Mouse (Mus musculus): ENCODE measurements at regions not wholly inside any gene's neighbourhood (a gene's known extent, or its start where the extent isn't known, plus 50 kb on each side); places are given as distances from the start of the nearest gene placed in this dataset.
A peak's percentile ranks its signal among the peaks of the same experiment; 100 is the strongest.
"Not testable (repeated sequence)": the region's sequence is repeated elsewhere in the genome, so short reads cannot be mapped to it uniquely, and the experiment has no call there.

DNA sequence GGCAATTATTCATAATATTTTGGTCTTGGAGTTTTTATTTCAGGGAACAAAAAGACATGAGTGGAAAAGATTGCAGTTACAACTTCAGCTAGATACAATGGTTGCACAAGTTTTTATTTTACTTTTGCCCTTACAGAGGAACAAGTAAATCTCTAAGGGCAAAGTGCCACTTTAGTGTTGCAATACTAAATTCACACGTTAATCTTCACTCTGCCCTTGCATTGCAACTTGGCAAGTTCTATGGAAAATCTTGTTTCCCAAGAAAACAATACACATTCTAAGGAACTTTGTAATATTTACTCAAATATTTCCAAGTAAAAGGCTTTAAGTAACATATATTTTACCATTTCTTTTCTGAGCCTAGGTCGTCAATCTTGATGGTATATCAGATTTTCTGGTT, 85.9 kb downstream of the Chil6 start:
- no peak for ATAC-seq (ENCODE audit: insufficient read depth, low FRiP score, low TSS enrichment)

DNA sequence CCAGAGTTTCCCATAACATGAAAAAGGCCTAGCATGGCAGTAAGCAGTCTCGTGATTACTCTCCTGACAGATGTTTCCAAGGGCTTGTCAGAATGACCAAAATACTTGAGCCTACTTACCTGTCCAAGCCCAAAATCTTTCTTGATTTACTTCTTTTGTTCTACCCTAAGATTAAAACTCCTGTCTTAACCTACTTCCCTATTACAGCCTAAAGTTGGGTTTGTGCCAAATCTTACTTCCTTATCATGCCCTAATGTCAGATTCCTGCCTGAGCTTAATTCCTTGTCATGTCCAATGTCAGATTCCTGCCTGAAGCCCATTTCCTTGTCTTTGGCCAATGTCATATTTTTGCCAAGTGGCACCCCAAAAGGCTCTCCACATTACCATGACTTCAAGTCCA, 89.0 kb downstream of the Chil6 start:
- ATAC-seq (ENCODE audit: insufficient read depth, low FRiP score, low TSS enrichment): no peak
- Histone ChIP-seq H3K4me3 (ENCODE audit: low read depth, low read length) (no peak overlapping the region), H3K9me3 (ENCODE audit: control insufficient read depth, low read length) (no peaks in the 10 kb centered on the region), H3K27ac (ENCODE audit: low read depth, low read length) (no peak overlapping the region), H3K4me2 (ENCODE audit: low read depth) (no peak overlapping the region), H3K27me3 (ENCODE audit: control insufficient read depth, insufficient read depth, low read length) (no peaks in the 10 kb centered on the region), H3K9ac (ENCODE audit: low read length) (no peak overlapping the region), H3K4me1 (ENCODE audit: control insufficient read depth, insufficient read depth, low read length) (no peaks in the 10 kb centered on the region), H3K36me3 (ENCODE audit: control insufficient read depth, insufficient read depth, low read length) (no peaks in the 10 kb centered on the region)
- 84% methylated on average over 1 of the region's 1 CpGs for WGBS
- no peak for DNase-seq (ENCODE audit: low spot score)

More for the DNA sequence above, 85.9 kb downstream of the Chil6 start:
- H3K27ac ChIP-seq (ENCODE audit: low read depth, low read length): no peak overlapping the region
- WGBS: 75% methylated on average over 2 of the region's 2 CpGs
- H3K9me3 ChIP-seq (ENCODE audit: control insufficient read depth, low read length): no peaks in the 10 kb centered on the region
- no peak for DNase-seq (ENCODE audit: low spot score)
- H3K36me3 ChIP-seq (ENCODE audit: control insufficient read depth, insufficient read depth, low read length): no peaks in the 10 kb centered on the region
- H3K4me3 ChIP-seq (ENCODE audit: low read depth, low read length): no peak overlapping the region
- H3K4me1 ChIP-seq (ENCODE audit: control insufficient read depth, insufficient read depth, low read length): no peaks in the 10 kb centered on the region
- H3K9ac ChIP-seq (ENCODE audit: low read length): no peak overlapping the region
- H3K27me3 ChIP-seq (ENCODE audit: control insufficient read depth, insufficient read depth, low read length): no peaks in the 10 kb centered on the region
- H3K4me2 ChIP-seq (ENCODE audit: low read depth): no peak overlapping the region

DNA sequence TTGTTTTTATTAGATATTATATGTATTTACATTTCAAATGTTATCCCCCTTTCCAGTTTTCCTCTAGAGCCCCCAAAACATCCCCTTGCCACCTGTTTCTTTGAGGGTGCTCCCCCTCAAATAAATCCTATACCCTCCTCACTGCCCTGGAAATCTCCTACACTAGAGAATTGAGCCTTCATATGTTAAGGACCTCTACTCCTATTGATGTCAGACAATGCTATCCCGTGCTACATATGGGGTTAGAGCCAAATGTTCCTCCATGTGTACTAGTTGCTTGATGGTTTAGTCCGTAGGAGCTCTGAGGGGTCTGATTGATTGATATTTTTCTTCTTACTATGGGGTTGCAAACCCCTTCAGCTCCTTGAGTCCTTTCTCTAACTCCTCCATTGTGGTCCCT, 73.6 kb upstream of the Chil4 start:
- Histone ChIP-seq H3K27me3 (ENCODE audit: control insufficient read depth, insufficient read depth, low read length) (no peaks in the 10 kb centered on the region), H3K9ac (ENCODE audit: low read length) (no peak overlapping the region), H3K4me2 (ENCODE audit: low read depth) (no peak overlapping the region), H3K36me3 (ENCODE audit: control insufficient read depth, insufficient read depth, low read length) (no peaks in the 10 kb centered on the region), H3K4me3 (ENCODE audit: low read depth, low read length) (no peak overlapping the region), H3K4me1 (ENCODE audit: control insufficient read depth, insufficient read depth, low read length) (no peaks in the 10 kb centered on the region), H3K9me3 (ENCODE audit: control insufficient read depth, low read length) (no peaks in the 10 kb centered on the region), H3K27ac (ENCODE audit: low read depth, low read length) (no peak overlapping the region)
- 75% methylated on average over 2 of the region's 2 CpGs for WGBS
- DNase-seq (ENCODE audit: low spot score) (no peak), ATAC-seq (ENCODE audit: insufficient read depth, low FRiP score, low TSS enrichment) (no peak)

DNA sequence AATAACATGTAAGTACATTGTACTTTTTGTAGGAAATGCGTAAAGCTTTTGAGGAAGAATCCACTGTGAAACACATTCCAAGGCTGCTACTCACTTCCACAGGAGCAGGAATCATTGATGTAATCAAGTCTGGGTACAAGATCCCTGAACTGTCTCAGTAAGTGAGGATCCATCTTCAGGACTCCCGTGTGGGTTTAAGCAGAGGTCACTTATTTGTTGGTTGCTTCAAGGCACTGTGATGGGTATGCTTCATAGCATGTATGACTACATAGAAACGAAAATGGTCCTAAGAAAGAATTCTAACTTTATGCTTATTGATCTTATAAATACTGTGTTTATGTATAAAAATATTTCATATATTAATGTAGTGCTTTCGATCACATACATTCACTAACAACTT, 72.6 kb upstream of the Chil4 start:
- DNase-seq (ENCODE audit: low spot score): no peak

DNA sequence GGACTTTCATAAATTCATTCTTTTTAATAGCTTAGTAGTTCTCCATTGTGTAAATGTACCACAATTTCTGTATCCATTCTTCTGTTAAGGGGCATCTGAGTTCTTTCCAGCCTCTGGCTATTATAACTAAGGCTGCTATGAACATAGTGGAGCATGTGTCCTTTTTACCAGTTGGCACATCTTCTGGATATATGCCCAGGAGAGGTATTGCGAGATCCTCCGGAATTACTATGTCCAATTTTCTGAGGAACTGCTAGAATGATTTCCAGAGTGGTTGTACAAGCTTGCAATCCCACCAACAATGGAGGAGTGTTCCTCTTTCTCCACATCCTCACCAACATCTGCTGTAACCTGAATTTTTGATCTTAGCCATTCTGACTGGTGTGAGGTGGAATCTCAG, 59.3 kb upstream of the Chil4 start:
- H3K27me3 ChIP-seq (ENCODE audit: control insufficient read depth, insufficient read depth, low read length); ATAC-seq (ENCODE audit: insufficient read depth, low FRiP score, low TSS enrichment); H3K4me2 ChIP-seq (ENCODE audit: low read depth); DNase-seq (ENCODE audit: low spot score); H3K4me3 ChIP-seq (ENCODE audit: low read depth, low read length); H3K9ac ChIP-seq (ENCODE audit: low read length); H3K36me3 ChIP-seq (ENCODE audit: control insufficient read depth, insufficient read depth, low read length); H3K9me3 ChIP-seq (ENCODE audit: control insufficient read depth, low read length); H3K4me1 ChIP-seq (ENCODE audit: control insufficient read depth, insufficient read depth, low read length); H3K27ac ChIP-seq (ENCODE audit: low read depth, low read length): not testable (repeated sequence)
- WGBS: 87% methylated on average over 2 of the region's 2 CpGs

More for the DNA sequence above, 72.6 kb upstream of the Chil4 start:
- WGBS: 86% methylated on average over 4 of the region's 4 CpGs
- H3K9ac ChIP-seq (ENCODE audit: low read length): no peak overlapping the region
- H3K4me3 ChIP-seq (ENCODE audit: low read depth, low read length): no peak overlapping the region
- no peaks in the 10 kb centered on the region for H3K9me3 ChIP-seq (ENCODE audit: control insufficient read depth, low read length)
- no peaks in the 10 kb centered on the region for H3K27me3 ChIP-seq (ENCODE audit: control insufficient read depth, insufficient read depth, low read length)
- peak; percentile 29; the same call in 1 of the 2 replicates for ATAC-seq (ENCODE audit: insufficient read depth, low FRiP score, low TSS enrichment)
- H3K36me3 ChIP-seq (ENCODE audit: control insufficient read depth, insufficient read depth, low read length): no peaks in the 10 kb centered on the region
- H3K27ac ChIP-seq (ENCODE audit: low read depth, low read length): no peak overlapping the region
- no peak overlapping the region for H3K4me2 ChIP-seq (ENCODE audit: low read depth)
- no peaks in the 10 kb centered on the region for H3K4me1 ChIP-seq (ENCODE audit: control insufficient read depth, insufficient read depth, low read length)

DNA sequence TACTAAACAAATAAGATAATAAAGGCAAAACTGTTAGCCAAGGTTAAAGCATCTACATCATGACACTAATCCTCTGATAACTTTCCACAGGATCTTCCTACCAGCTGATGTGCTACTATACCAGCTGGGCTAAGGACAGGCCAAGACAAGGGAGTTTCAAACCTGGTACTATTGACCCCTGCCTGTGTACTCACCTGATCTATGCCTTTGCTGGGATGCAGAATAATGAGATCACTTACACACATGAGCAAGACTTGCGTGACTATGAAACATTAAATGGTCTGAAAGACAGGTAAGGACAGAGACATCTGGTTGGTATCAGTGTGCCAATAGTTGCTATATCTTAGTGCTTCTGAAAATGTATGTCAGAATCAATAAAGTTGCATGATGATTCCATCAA, 56.4 kb upstream of the Chil4 start:
- H3K9me3 ChIP-seq (ENCODE audit: control insufficient read depth, low read length); H3K27me3 ChIP-seq (ENCODE audit: control insufficient read depth, insufficient read depth, low read length); H3K4me2 ChIP-seq (ENCODE audit: low read depth); H3K4me1 ChIP-seq (ENCODE audit: control insufficient read depth, insufficient read depth, low read length); H3K36me3 ChIP-seq (ENCODE audit: control insufficient read depth, insufficient read depth, low read length); DNase-seq (ENCODE audit: low spot score); H3K27ac ChIP-seq (ENCODE audit: low read depth, low read length); ATAC-seq (ENCODE audit: insufficient read depth, low FRiP score, low TSS enrichment); H3K9ac ChIP-seq (ENCODE audit: low read length); H3K4me3 ChIP-seq (ENCODE audit: low read depth, low read length): not testable (repeated sequence)
- WGBS: 88% methylated on average over 1 of the region's 1 CpGs

Data from neural tube, embryonic 11.5 days (tissue).